Mouse (Mus musculus): Measurements from ENCODE around the gene Pkdcc.

DNA sequence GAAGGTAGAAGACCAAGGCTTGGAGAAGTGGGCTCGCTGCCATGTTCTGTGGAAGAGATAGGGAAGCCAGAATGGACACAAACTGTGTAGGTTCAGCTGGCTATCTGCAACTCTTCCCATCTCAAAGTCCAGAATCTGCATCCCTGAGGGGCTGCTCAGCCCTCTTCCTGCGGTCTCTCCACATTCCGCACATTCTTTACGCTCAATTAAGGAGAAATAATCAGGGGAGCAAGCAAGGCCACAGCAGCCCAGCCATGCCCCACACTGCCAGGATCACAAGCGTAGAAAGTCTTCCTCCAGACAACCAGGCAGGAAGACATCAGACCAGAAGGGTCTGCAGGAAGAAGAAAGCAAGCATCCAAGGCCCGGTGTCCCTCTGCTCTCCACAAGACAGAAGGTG, 13.8 kb upstream of the Pkdcc start:
- TF ChIP-seq EP300 (IDR thresholded peaks at IDR 0.05; ENCODE audit: low read depth) (no peak), CTCF (IDR thresholded peaks at IDR 0.05; ENCODE audit: low read depth) (no peak)

All from heart, postnatal 0 days (tissue).